Mouse (Mus musculus) spleen, postnatal 4 days (tissue): ENCODE results near the gene Uap1l1.
"Not testable (repeated sequence)": the region's sequence is repeated elsewhere in the genome, so short reads cannot be mapped to it uniquely, and the experiment has no call there.

Source experiments
- DNase-seq, 2 experiments: peaks; one replicate each; pipeline ENCODE4 v3.0.0; 2022; ENCODE audit warnings: low spot score in 2 of 2

The Uap1l1 gene

DNA sequence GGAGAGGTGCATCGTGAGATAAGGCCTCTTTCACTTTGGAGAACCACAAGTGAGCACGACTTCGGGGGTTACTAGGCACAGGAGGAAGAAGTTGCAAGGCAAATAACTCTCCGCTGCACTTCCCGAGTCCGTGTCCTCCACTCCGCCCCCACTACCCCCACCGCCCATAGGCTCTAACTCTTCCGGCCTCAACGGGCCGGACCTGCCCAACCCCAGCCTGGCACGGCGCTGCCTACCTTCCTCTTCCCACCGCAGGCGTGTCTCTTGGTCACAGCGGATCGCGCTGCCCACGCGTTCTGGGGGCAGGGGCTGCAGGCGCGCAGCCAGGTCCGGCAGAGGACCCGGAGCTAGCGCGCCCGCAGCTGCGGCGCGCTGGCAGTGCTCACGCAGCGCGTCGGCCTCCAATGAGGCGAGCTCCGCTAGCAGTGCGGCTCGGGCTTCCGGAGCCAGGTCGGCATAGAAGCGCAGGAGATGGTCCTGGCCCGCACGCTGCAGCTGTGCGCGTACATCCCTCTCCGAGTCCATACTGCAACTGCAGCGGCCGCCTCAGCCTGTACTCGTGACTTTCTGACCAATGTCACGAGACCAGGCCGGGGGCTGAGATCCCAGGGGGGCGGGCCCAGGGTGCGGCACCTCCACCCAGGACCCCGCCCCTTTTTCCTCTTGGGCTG is at the start of gene Uap1l1:
TSS of gene Uap1l1 (minus strand) at position 592 of the 671 bp plus-strand sequence.
- DNase-seq = peak; percentile 65 to 79

DNA sequence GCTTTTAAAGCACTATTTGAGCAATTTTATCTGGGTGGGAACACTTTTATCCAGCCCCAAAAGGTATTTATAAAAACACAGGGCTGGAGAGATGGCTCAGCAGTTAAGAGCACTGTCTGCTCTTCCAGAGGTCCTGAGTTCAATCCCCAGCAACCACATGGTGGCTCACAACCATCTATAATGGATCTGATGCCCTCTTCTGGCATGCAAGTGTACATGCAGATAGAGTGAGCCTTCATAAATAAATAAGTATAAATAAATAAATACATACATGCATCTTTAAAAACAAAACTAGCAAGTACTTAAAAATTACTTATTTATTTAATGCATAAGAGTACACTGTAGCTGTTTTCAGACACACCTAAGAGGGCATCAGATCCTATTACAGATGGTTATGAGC is 48.0 kb upstream of the Uap1l1 start:
- not testable (repeated sequence) for DNase-seq

DNA sequence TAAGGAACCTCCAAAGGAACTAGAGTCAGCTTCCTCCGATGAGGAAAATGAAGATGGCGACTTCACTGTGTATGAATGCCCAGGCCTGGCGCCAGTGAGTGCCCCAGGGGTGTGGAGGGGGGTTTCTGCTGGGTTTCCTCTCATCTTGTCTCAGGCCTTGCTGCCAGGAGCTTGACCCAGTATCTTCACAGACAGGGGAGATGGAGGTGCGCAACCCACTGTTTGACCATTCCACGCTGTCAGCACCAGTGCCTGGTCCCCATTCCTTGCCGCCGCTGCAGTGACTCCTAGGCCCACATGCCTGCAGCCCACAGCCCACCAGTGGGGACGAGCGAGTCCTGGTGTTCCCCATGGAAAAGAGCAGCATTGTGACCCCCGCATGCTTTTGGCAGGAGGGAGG is 43.4 kb upstream of the Uap1l1 start:
- peak in 1 of 2 experiments; percentile 10 for DNase-seq

DNA sequence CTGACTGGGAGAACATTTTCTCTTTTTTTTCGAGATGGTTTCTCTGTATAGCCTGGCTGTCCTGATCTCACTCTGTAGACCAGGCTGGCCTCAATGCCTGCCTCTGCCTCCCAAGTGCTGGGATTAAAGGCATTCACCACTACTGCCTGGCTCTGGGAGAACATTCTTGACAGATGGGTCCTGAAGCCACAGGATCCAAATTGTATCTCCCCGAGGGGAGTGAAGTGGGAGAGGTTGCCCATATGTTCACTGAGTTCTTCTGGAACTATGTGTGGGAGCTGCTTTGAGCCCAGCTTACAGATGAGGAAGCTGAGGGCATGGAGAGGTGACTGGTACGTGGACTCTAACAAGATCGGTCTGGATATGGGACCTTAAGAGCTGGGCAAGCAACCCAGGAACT is 38.5 kb upstream of the Uap1l1 start:
- no peak for DNase-seq

DNA sequence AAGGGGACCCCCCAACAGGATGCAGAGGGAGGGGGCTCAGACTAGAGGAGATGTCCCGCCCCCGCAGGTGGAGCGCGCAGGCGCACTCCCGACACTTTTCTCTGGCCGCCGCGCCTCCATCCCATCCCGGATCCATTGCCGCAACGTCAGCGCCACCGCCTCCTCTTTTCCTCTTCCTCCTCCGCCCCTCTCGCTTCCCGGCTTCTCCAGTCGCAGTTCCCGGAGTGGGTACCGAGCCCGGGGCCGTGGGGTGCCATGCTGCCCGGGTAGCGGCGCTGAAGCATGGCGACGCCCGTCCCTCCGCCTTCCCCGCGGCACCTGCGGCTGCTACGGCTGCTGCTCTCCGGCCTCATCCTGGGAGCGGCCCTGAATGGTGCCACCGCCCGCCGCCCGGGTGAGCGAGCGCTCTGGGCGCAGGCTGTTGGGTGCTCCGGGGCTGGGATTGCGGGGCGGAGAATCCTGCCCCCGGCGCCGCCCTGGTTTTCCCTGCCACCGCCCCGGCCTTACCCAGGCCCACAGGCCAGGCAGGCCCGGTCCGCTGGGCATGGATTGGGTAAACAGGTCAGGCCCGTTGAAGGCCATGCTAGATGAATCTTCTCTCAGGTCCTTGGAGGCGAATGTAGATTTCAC is 37.6 kb upstream of the Uap1l1 start:
- no peak for DNase-seq

DNA sequence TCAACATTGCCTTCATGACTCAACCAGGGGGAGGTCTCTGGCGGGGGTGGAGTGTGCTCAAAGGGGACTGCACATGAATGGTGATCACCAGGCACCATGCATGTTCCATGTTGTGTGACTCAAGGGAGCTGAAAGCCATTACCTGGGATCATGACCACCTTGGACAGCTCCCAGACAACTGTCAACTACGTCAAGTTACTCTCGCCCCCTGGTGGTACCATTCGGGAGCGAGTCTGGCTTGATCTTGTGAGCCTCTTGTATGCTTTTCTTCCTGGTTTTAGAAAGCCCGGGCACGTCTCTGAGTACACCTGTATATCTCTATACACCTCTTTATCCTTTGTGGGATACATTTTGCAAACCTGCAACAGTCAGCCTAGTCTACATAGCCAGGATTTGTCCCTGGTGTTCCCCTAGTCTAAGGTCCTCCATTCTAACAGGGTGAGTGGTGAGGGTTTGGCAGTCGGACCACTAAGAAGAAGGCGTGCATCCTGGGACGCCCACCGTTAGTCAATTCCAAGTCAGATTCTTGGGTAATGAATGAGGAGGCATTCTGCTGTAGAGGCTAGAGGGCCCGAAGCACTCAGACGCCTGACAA is 37.0 kb upstream of the Uap1l1 start:
- peak; percentile 82 to 93 for DNase-seq

DNA sequence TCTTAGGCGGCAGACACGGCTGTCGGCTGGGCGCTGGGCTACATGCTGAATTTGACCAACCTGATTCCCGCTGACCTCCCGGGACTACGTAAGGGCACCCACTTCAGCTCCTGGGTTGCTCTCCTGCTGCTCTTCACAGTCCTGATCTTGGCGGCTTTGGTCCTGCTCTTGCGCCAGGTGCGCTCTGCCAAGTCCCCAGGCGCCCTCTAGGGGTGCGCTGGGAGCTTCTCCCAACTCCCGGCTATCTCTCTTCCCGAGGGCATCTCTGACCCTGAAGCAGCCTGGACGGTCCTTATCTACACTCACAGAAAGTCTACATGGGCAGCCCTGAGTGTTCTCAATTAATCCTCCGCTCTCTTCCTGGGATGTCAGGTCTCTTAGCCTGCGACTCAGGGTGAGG is 35.3 kb upstream of the Uap1l1 start:
- DNase-seq = peak in 1 of 2 experiments; percentile 25

DNA sequence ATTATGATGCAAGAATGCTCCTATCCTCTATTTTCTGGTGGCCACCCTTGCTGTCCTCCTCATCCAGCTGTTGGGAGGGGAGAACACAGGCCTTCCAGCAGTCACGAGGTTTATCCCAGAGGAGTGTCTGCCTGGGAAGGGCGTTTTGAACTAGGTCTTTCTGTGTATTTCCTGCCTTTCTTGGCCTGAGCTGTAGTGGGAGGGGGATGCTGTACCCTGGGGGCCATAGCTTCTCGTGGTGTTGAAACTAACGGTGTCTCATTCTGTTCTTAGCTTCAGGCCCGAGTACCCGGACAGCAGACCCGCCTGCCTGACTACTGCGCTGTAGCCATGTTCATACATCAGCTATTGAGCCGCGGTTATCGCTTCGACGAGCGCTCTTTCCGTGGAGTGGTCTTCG is 34.8 kb upstream of the Uap1l1 start:
- no peak for DNase-seq

DNA sequence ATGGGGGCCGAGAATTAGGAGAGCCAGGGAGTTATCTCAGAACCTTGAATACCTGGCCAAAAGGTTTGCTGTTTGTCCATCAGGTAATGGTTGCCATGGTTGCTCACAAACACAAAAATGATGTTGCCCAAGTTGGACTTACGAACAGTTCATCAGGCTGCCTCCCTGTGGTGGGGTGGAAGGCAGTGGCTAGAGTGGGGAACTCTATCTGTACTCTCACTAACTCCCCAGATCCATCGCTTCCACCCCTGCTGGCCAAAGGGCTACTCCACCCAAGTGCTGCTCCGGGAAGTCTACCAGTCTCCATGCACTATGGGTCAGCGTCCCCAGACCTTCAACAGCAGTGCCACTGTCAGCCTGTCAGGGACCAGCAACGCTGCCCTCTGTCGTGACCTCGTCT is 33.6 kb upstream of the Uap1l1 start, which contains the start of gene Npdc1:
TSS of gene Npdc1 (plus strand) at position 301 of the 400 bp plus-strand sequence.
- no peak for DNase-seq

DNA sequence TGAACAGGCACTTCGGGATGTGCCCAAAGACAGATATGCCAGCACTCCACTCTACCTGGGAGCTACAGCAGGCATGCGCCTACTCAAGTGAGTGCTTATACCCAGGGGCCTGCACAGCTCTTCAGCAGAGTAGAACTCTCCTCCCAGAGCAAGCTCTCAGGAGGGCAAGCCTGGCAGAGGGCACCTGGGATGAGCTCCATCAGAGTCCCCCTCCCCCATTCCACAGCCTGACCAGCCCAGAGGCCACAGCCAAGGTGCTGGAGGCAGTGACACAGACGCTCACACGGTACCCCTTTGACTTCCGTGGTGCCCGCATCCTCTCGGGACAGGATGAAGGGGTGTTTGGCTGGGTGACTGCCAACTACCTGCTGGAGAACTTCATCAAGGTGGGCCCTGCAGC is 32.6 kb upstream of the Uap1l1 start:
- DNase-seq = no peak

DNA sequence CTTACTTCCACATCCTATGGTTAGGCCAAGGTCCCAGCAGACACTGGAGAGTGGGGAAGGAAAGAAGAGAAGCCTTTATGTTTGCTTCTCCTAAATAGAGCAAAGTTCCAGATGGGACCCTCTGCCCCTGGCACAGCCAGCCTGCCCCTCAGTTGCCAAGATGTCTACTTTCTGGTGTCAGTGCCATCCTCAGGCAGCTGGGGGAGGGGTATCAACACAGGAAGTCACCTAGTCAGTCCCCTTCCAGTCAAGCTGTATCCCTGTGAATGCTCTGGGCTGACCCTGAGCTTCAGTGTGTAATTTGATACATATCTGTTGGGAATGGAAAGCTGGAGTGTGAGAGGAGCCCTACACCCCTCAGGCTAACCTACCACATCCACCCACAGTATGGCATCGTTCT is 31.5 kb upstream of the Uap1l1 start:
- no peak for DNase-seq

DNA sequence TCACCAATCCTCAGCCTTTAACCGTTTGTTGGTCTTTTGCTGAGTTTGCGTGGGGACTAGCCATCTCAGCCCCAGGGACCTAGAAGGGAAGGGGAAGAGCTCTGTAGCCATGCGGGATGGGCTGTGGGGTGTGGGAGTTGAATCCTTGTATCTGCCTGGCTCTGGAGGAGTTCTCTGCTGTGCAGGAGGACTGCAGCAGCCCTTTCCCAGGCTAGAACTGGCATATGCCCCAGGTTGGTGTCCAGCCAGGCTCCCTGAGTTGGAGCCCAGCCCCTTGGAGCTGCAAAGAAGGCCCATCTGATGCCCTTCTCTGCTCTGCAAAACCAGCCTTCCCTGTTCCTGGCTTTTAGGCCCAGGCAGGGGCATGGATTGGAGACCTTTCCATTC is 31.1 kb upstream of the Uap1l1 start:
- no peak for DNase-seq

DNA sequence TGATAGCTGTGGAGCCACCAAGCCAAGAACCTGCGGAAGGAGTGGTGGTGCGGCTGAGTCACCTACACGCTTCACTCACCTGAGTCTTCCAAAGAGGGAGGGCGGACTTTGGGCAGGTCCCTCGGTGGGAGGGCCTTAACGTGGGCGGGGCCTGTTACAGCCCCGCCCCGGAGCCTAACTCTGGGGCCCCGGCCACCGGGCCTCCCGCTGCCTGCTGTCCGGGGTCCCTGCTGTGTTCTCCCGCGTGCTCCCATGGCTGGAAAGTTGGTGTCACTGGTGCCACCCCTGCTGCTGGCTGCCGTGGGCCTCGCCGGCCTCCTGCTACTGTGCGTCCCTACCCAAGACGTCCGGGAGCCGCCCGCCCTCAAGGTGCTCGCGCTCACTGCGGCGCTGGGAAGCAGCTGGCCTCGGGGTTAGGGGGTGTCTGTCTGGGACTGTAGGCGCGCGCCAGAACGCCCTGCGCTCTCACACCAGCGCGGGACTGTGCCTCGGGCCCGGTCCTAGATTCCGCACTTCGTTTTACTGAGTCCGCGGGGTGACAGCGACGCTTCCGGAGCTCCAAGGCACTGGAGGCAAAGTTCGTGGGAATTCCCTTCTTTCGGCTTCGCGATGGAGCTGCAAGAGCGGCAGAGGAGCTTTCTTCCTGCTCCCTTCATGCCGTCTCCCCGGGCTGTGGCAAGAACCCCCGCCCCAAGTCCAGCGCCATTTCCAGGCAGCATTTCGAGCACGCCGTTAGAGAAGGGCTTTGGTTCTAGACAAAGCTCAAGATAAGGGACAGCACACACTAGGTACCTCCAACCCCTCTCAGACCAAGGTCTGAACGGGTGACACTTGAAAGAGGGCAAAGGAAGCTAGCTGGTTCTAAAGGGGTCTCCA is 30.5 kb upstream of the Uap1l1 start, which contains the start of gene Entpd2:
TSS of gene Entpd2 (plus strand) at position 154 of the 876 bp plus-strand sequence.
- DNase-seq = peak in 1 of 2 experiments; percentile 12

DNA sequence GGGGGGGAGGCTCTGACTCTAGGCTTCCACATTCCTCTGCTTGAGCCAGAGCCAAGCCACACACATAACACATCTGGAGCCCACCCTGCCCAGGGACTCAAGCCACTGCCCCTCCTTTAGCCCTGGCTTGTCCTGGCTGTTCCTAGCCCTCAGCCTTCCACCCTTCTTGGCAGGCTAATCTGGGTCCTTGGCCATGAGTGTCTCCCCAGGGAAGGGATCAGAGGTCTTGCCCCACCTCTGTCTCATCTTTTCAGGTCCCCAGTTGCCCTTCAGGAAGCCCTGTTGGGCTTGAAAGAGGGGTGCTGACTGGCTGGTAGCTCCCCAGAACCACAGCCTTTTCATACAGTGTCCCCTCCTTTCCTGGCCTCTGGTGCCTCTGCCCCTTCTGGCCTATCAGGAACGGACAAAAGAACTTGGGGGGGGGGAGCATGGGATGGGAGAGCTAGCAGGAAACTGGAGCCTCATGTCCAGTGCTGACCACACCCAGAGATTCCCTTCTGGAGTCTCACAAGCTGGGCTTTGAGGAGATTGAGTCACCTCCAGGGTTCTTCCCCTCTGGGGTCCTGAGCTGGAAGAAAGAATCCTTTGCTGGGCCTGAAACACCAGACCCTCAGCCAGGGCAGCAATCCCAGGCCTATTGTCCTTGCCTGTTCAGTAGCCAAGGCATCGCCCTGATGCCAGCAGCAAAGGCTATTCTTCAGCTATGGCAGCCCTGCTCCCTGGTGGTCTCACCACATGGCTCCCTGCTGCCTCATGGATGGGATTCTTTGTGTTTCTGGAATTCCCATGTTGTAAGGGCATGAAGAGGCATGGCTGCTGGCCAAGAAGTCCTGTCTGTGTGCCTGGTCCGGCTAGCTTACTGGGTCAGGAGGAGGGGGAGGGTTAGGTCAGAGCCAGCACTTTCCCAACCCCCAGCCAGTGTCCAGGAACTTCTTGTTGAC is 29.1 kb upstream of the Uap1l1 start:
- DNase-seq = no peak

DNA sequence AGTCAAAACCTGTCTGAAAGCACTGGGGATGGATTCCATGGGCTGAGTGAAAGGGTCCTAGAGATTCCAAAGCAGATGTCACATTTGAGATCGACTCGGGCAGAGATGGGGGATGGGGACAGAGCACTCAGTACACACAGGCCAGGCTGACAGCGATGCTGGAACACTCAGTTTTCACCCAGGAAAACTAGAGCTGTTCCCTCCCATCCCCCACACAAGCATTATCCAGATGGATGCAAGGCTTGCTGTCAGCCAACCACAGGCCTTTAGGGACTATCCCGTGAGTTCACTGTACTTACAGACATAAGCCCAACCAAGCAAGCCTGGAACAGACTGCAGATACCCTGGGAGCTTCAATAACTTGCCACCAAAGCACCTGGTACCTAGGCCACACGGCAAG is 25.8 kb upstream of the Uap1l1 start:
- DNase-seq = no peak

DNA sequence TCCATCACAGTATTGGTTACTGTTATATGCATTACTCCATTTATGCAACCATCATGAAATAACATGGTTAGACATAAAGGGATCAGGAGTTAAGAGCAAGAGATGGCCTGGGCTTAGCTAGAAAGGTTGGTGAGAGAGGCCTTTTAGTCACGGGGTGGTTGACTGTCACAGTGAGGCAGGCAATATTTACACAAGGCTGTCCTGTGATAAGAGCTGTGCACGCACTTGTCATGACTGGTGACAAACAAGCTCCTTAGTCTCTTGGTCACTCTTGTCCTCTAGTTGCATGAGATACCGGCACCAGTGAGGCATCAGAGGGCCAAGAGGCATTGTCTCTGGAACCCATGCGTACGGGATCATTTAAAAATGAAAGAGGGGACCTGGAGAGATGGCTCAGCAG is 19.0 kb upstream of the Uap1l1 start:
- no peak for DNase-seq

DNA sequence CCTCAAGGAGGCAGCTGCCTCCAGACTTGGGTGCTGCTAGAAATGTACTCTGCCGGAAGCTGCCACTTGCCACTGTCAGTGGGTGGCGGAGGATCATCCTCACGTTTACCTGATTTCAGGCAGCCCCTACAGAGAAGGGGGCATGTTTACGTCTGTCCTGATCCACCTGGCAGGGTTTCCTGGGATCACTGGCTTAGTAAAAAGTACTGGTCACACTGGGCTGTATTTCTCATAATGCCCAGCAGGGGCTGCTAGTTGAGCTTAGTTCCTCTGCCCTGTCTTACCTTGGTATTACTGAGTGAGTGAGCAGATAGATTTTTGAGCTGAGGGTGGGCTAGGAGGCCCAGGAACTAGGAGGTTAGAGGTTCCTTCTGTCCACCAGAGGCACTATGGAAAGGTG is 11.1 kb upstream of the Uap1l1 start:
- DNase-seq = no peak

DNA sequence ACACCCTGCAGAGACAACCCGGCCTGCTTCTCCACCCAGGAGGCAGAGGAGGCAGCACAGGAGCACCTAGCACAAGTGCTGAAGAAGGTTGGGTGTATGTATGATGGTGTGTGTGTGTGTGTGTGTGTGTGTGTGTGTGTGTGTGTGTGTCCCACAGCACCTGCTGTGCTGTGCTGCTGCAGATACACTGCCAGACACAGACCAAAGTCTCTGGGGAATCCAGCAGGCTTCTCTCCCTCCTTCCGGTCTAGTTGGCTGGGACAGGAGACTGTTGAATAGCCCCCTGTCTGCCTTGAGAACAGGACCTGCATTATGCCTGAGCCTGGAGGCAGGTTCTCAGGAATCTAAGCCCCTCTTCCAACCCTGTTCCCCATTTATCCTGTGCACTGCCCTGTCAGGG is 7.9 kb upstream of the Uap1l1 start:
- no peak for DNase-seq

DNA sequence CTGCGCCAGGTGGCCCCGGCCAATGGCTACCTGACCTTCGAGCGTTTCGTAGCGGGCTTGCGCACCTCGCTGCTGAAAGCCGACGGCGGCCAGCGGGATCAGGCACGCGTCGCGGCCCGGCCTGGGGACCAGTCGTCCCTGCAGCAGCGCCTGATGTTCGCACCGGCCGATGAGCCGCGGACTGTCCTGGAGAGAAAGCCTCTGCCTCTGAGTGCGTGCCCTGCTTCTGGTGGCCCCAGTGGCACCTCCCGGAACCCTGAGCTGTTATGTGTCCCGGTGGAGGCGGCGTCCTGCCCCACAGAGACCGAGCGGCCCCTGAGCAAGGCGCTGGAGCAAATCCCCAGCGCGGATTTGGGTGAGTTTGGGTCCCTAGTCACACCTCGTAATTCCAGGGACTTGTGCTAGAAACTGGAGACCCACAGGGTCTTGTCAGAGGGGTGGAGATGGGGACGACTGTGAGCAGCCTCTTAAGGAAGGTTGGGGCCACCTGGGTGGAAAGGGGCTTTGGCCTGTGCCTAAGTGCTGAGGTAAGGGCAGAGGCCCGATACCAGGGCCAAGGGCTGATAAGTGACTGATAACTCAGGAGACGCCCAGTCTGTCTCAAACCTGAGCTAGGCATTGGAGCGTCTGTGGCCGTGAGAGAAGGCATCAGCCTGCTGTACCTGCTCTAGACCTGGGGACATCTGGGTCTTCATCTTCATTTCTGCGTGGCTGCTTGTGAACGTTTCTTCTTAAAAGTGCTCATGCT is 7.3 kb upstream of the Uap1l1 start:
- peak in 1 of 2 experiments; percentile 78 for DNase-seq
